Mouse (Mus musculus): ENCODE results near the gene Fam196a. TPM values are rescaled to one million over a fixed set of nuclear protein-coding genes. Genes with fewer than 3 reads are reported as not detected.

Gene Fam196a
- 1.0 TPM in 2 replicates for polyA plus RNA-seq (2011; ENCODE audit: insufficient read length, low read depth, missing spikeins)

DNA sequence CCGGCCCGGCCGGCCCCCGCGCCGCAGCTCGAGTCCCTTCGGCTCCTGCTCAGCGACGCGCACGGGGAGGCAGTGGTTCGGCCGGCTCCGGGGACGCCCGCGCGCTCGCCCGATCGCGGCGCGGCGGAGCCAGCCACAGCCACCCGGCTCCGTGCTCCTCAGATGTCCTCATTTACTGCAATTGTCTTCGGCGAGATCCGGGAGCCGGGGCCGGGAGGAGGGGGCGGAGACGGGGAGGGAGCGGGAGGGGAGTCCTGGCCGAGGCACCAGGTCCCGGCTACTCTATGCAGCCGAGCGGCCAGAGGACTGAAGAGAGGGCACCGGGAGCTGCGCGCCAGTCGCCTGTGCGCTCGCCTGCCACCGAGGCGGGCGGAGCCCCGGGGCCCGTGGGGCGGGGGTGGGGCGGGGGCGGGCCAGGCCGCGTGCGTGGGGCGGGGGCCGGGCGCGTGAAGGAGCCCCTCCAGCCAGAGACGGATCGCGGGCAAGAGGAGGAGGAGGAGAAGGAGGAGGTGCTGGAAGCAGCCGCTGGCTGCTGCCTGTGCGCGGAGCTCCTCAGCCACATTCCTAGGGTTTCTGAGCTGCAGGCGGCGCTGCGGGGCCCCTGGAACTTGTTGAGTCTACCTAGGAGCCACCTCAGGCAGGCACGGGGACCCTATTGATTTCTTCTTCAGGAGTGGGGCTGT is at the start of gene Fam196a:
TSS of gene Fam196a (minus strand) at position 504 of the 683 bp plus-strand sequence.
- H3K27ac ChIP-seq (ENCODE audit: insufficient read depth, low read length) = no peak within 1 kb of the TSS
- H3K4me1 ChIP-seq (ENCODE audit: control insufficient read depth, insufficient read depth, low read length) = no peaks in the 10 kb centered on the region
- TF ChIP-seq CTCF (IDR thresholded peaks at IDR 0.05; ENCODE audit: borderline replicate concordance, insufficient read depth, low read length) = no peak
- TF ChIP-seq POLR2A (IDR thresholded peaks at IDR 0.05; ENCODE audit: low read depth, low read length) = 0 out of 2 replicates have a peak, but pooled peaks have one; percentile 19
- peak within 1 kb of the TSS; percentile 36 for H3K4me3 ChIP-seq (ENCODE audit: insufficient read depth, low read length)

- Histone ChIP-seq H3K4me3 (ENCODE audit: insufficient read depth, low read length) (no peak overlapping the region), H3K27ac (ENCODE audit: insufficient read depth, low read length) (no peak overlapping the region), H3K4me1 (ENCODE audit: control insufficient read depth, insufficient read depth, low read length) (no peaks in the 10 kb centered on the region)
- no peak for TF ChIP-seq POLR2A (IDR thresholded peaks at IDR 0.05; ENCODE audit: low read depth, low read length)
Observed at GRCm38 (mm10) chr7:134961608-134962007, 23.4 kb upstream of the Fam196a start.

DNA sequence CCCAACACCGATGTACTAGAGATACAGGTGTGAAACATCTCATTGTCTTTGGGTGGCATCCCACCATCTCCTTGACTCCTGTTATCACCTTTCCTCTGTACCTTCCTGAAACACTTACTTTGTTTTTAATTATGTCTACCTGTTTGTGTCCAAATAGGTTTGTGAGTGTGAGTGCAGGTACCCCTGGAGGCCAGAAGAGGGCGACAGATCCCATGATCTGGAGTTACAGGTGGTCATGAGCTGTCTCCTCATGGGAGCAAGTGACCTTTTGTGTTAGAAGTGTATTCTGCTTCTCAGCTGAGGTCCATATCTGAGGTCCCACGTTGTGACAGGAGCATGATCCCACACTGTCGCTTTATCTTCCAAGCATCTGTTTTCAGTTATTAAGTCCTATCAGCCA is 22.6 kb upstream of the Fam196a start:
- TF ChIP-seq CTCF (IDR thresholded peaks at IDR 0.05; ENCODE audit: borderline replicate concordance, insufficient read depth, low read length) (peak; percentile 38; the same call in 1 of the 2 replicates), POLR2A (IDR thresholded peaks at IDR 0.05; ENCODE audit: low read depth, low read length) (no peak)
- Histone ChIP-seq H3K27ac (ENCODE audit: insufficient read depth, low read length) (no peak overlapping the region), H3K4me1 (ENCODE audit: control insufficient read depth, insufficient read depth, low read length) (no peaks in the 10 kb centered on the region), H3K4me3 (ENCODE audit: insufficient read depth, low read length) (no peak overlapping the region)

DNA sequence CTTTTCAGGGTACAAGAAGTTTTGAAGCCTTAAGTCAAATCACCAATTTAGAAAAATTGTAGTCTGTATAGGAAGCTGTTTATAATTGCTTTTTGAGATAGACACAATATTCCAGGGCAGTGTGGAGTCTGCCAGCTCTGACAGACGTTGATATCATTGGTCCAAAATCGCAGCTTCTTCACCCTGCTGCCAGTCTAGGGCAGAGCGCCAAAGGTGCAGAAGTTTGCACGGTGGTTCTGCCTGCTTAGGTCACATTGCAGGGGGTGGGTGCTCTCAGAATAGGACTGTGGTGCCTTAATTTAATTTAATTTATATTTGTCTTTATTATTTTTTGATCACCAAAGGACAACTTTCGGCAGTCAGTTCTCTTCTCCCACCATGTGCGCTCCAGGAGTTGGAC is 20.9 kb upstream of the Fam196a start:
- Histone ChIP-seq H3K27ac (ENCODE audit: insufficient read depth, low read length) (no peak overlapping the region), H3K4me1 (ENCODE audit: control insufficient read depth, insufficient read depth, low read length) (no peaks in the 10 kb centered on the region), H3K4me3 (ENCODE audit: insufficient read depth, low read length) (no peak overlapping the region)
- TF ChIP-seq POLR2A (IDR thresholded peaks at IDR 0.05; ENCODE audit: low read depth, low read length) = no peak
- no peak for TF ChIP-seq CTCF (IDR thresholded peaks at IDR 0.05; ENCODE audit: borderline replicate concordance, insufficient read depth, low read length)

DNA sequence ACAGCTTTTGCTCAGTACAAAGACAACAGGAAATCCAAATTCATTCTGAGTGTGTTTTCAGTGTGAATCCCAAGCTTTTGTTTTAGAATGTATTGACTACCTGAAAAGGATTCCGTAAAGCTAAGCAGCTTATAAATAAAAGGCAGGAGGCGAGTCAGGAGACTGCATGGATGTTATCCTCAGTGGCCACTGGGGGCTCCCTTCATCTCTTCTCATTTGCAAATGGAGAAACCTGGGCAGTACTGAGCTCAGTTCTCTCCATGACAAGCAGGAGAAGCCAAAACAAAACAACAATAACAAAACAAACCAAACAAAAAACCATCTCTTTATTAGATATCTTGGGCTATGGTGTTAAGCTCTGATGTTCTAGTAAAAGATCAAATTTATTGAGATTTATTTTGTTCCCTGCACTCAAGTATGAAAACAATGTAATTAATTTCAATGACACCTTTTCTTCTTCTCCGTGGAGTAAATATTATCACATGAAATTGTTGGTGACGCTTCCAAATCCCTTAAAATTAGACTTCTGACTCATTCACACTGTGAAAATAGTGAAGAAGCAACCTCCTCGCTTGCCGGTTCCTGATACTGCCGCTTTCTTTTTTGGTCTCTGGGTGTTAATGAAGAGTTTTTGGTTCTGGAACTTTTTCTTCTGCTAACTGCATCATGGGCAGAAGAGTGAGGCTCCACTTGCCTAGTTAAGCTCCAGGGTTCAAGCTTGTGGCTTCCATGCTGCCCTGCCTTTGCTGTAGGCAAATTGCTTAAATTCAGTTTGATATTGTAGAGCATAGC is 7.9 kb upstream of the Fam196a start:
- Histone ChIP-seq H3K4me3 (ENCODE audit: insufficient read depth, low read length) (no peak overlapping the region), H3K4me1 (ENCODE audit: control insufficient read depth, insufficient read depth, low read length) (no peaks in the 10 kb centered on the region), H3K27ac (ENCODE audit: insufficient read depth, low read length) (no peak overlapping the region)
- TF ChIP-seq POLR2A (IDR thresholded peaks at IDR 0.05; ENCODE audit: low read depth, low read length) = no peak
- no peak for TF ChIP-seq CTCF (IDR thresholded peaks at IDR 0.05; ENCODE audit: borderline replicate concordance, insufficient read depth, low read length)

- H3K4me1 ChIP-seq (ENCODE audit: control insufficient read depth, insufficient read depth, low read length) = no peaks in the 10 kb centered on the region
- H3K4me3 ChIP-seq (ENCODE audit: insufficient read depth, low read length) = no peak overlapping the region
- no peak overlapping the region for H3K27ac ChIP-seq (ENCODE audit: insufficient read depth, low read length)
- TF ChIP-seq CTCF (IDR thresholded peaks at IDR 0.05; ENCODE audit: borderline replicate concordance, insufficient read depth, low read length) (no peak), POLR2A (IDR thresholded peaks at IDR 0.05; ENCODE audit: low read depth, low read length) (no peak)
Observed at GRCm38 (mm10) chr7:134943701-134944100, 5.5 kb upstream of the Fam196a start.

- TF ChIP-seq CTCF (IDR thresholded peaks at IDR 0.05; ENCODE audit: borderline replicate concordance, insufficient read depth, low read length) = no peak
- TF ChIP-seq POLR2A (IDR thresholded peaks at IDR 0.05; ENCODE audit: low read depth, low read length) = no peak
- no peak overlapping the region for H3K4me3 ChIP-seq (ENCODE audit: insufficient read depth, low read length)
Observed at GRCm38 (mm10) chr7:134943063-134943462, 4.8 kb upstream of the Fam196a start.

DNA sequence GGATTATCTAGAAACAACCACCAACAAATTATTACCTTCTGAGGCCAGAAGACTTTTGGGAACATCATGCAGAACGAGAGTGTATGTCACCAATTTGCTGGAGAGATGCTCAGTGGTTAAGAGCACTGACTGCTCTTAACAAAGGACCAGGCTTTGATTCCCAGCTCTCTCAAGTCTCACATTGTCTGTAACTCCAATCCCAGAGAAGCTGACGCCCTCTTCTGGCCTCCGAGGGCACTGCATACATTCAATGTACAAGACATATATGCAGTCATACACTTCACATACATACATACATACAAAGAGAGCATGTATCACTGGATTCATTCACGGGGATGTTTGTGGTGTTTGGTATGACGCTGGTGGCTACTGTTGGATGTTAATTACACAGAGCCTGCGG is 3.7 kb upstream of the Fam196a start:
- H3K4me1 ChIP-seq (ENCODE audit: control insufficient read depth, insufficient read depth, low read length) = no peaks in the 10 kb centered on the region
- no peak overlapping the region for H3K4me3 ChIP-seq (ENCODE audit: insufficient read depth, low read length)
- no peak overlapping the region for H3K27ac ChIP-seq (ENCODE audit: insufficient read depth, low read length)
- TF ChIP-seq POLR2A (IDR thresholded peaks at IDR 0.05; ENCODE audit: low read depth, low read length) (no peak), CTCF (IDR thresholded peaks at IDR 0.05; ENCODE audit: borderline replicate concordance, insufficient read depth, low read length) (no peak)

More at GRCm38 (mm10) chr7:134943063-134943462, 4.8 kb upstream of the Fam196a start:
- H3K27ac ChIP-seq (ENCODE audit: insufficient read depth, low read length) = no peak overlapping the region
- no peaks in the 10 kb centered on the region for H3K4me1 ChIP-seq (ENCODE audit: control insufficient read depth, insufficient read depth, low read length)

GRCm38 (mm10) chr7:134937471-134937926 is 731 bp downstream of the Fam196a start:
- Histone ChIP-seq H3K4me1 (ENCODE audit: control insufficient read depth, insufficient read depth, low read length) (no peaks in the 10 kb centered on the region), H3K4me3 (ENCODE audit: insufficient read depth, low read length) (peak overlapping the region; percentile 31), H3K27ac (ENCODE audit: insufficient read depth, low read length) (no peak overlapping the region)
- no peak for TF ChIP-seq CTCF (IDR thresholded peaks at IDR 0.05; ENCODE audit: borderline replicate concordance, insufficient read depth, low read length)
- no peak for TF ChIP-seq POLR2A (IDR thresholded peaks at IDR 0.05; ENCODE audit: low read depth, low read length)

DNA sequence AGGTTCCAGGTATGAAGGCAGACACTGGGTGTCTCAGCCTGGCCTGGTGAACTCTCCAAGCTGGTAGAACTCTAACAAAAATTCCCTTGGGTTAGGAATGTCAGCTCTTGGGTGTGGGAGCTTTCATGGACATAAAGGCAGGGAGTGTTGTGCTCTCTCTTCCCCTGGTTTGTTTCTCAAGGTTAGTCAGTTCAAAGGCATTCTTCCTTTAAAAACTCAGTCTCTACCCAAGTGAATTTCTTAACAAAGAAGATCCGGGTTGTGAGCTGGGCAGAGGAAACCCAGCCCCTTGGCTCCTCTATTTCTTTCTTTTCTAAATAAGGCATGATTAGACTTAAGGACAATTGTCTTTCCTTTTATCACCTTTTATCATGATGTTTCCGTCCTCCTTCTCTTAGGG is 6.3 kb downstream of the Fam196a start:
- no peak overlapping the region for H3K27ac ChIP-seq (ENCODE audit: insufficient read depth, low read length)
- TF ChIP-seq POLR2A (IDR thresholded peaks at IDR 0.05; ENCODE audit: low read depth, low read length) (no peak), CTCF (IDR thresholded peaks at IDR 0.05; ENCODE audit: borderline replicate concordance, insufficient read depth, low read length) (no peak)
- H3K4me3 ChIP-seq (ENCODE audit: insufficient read depth, low read length) = no peak overlapping the region
- H3K4me1 ChIP-seq (ENCODE audit: control insufficient read depth, insufficient read depth, low read length) = no peaks in the 10 kb centered on the region

Measured in embryonic fibroblast, embryonic 13.5 days (primary cell).